Mouse (Mus musculus) heart, embryonic 11.5 days (tissue): ENCODE data around the gene Aco1. TPM values are rescaled to one million over a fixed set of nuclear protein-coding genes. Genes with fewer than 3 reads are reported as not detected.

Experiments
- ATAC-seq: fragments of 200-750 bp; cut with Nextera tagmentation; replicated peaks from 2 replicates; pipeline ENCODE4 v1.8.0; 2017; ENCODE audit warnings: moderate library complexity; ENCODE audit not compliant: insufficient number of reproducible peaks, low FRiP score, low TSS enrichment
- H3K27ac ChIP-seq: fragments of 300-500 bp; sonication (generic); 2 replicates; pipeline ENCODE4 v1.5.1; 2014; ENCODE audit warnings: mild to moderate bottlenecking, low read depth, low read length
- H3K27me3 ChIP-seq: fragments of 300-500 bp; sonication (generic); 2 replicates; pipeline ENCODE4 v1.6.1; 2014; ENCODE audit warnings: mild to moderate bottlenecking, low read length, mixed read lengths; ENCODE audit not compliant: control insufficient read depth, insufficient read depth
- H3K36me3 ChIP-seq: fragments of 300-500 bp; sonication (generic); 2 replicates; pipeline ENCODE4 v1.6.1; 2014; ENCODE audit warnings: mild to moderate bottlenecking, low read length, moderate library complexity, mixed read lengths; ENCODE audit not compliant: control insufficient read depth, insufficient read depth
- H3K4me1 ChIP-seq: fragments of 300-500 bp; sonication (generic); 2 replicates; pipeline ENCODE4 v1.6.1; 2014; ENCODE audit warnings: low read length; ENCODE audit not compliant: control insufficient read depth, insufficient read depth
- H3K4me2 ChIP-seq: fragments of 300-500 bp; sonication (generic); 2 replicates; pipeline ENCODE4 v1.6.1; 2014; ENCODE audit warnings: mild to moderate bottlenecking, moderate library complexity
- H3K4me3 ChIP-seq: fragments of 300-500 bp; sonication (generic); 2 replicates; pipeline ENCODE4 v1.5.1; 2014; ENCODE audit warnings: low read depth, low read length
- H3K9ac ChIP-seq: fragments of 300-500 bp; sonication (generic); 2 replicates; pipeline ENCODE4 v1.6.1; 2014; ENCODE audit warnings: mild to moderate bottlenecking, low read depth, low read length, moderate library complexity
- H3K9me3 ChIP-seq: fragments of 300-500 bp; sonication (generic); replicated peaks from 2 replicates; pipeline ENCODE4 v1.6.1; 2016; ENCODE audit warnings: low read length; ENCODE audit not compliant: control insufficient read depth
- WGBS: fragments of 180-500 bp; shearing (Covaris S2); extraction: QIAGEN DNeasy Blood & Tissue Kit; methylation state at CpG from one replicate; pipeline ENCODE4 v1.1.7; 2014; ENCODE audit not compliant: insufficient replicate concordance; 5-methylcytosine and 5-hydroxymethylcytosine counted together
- polyA plus RNA-seq: library from polyadenylated mRNA; unstranded; fragments of >200 nt; fragmentation: Nextera tagmentation; extraction: Ambion mirVana; gene quantifications from 2 replicates; pipeline ENCODE4 v1.2.1, GENCODE M21; 2014

Gene Aco1
- polyA plus RNA-seq, 1 experiment from 2014 or later, result 32.1 TPM

DNA sequence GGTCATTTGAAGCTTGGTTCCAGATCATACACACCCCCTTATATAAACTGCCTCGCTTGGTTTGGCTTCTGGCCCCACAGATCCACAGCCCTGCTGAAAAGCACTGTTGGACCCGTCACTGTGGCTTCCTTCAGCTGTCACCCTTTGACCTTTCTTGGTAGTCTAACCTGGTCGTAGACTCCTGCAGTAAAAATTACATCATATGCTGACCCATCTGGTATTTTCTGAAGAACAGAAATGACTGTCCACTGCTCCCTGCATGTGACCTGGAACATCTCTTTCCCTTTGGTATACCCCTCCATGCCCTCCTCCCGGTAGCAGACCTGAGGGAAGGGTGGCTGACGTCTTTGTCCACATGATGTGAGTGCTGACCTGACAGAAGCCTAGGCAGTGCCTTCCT, 41.6 kb downstream of the Aco1 start:
- Histone ChIP-seq H3K9me3 (no peaks in the 10 kb centered on the region), H3K4me2 (no peak overlapping the region), H3K9ac (no peak overlapping the region), H3K27me3 (no peaks in the 10 kb centered on the region), H3K4me3 (no peak overlapping the region), H3K27ac (no peak overlapping the region), H3K36me3 (peaks cover 20% of the 10 kb centered on the region), H3K4me1 (no peaks in the 10 kb centered on the region)
- 80% methylated on average over 5 of the region's 5 CpGs for WGBS
- no peak for ATAC-seq

DNA sequence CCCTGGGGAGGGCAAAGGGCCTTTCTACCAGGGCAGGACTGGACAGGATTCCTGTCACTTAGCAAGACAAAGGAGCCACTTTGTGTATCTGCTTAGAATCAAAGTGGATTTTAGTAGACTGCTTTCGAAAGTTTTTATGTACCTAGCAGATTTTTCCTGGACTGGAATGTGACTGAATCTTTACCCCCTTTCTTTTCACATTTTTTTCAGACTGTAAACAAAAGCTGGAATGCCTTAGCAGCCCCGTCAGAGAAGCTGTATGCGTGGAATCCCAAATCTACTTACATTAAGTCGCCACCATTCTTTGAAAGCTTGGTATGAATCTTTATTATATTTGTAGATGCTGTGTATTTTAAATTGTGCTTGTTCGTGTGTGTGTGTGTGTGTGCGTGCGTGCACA, 45.1 kb downstream of the Aco1 start:
- Histone ChIP-seq H3K9me3 (no peaks in the 10 kb centered on the region), H3K4me2 (no peak overlapping the region), H3K4me1 (no peaks in the 10 kb centered on the region), H3K27me3 (no peaks in the 10 kb centered on the region), H3K4me3 (no peak overlapping the region), H3K36me3 (peaks cover 15% of the 10 kb centered on the region), H3K27ac (no peak overlapping the region), H3K9ac (no peak overlapping the region)
- 90% methylated on average over 7 of the region's 7 CpGs for WGBS
- no peak for ATAC-seq

DNA sequence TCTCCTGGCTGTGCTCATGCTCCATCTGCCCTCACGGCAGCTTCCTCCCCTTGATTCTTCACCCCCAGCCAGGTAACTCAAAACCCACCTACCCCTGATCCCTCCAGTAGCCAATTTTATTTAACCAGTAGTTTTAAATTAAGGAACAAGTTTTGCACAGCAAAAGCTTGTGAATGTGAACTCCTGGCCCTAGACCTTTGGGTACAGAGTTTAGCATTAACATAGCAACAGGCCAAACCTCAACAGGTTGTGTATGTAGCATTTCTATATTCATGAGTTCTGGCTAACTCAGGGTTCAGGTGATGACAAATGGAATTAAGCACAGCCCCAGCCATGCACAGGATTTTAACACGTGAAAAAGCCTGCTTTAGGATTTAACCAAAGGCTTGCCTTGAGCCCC, 49.4 kb downstream of the Aco1 start:
- peaks cover 9% of the 10 kb centered on the region; the same call in 1 of the 2 replicates for H3K36me3 ChIP-seq

DNA sequence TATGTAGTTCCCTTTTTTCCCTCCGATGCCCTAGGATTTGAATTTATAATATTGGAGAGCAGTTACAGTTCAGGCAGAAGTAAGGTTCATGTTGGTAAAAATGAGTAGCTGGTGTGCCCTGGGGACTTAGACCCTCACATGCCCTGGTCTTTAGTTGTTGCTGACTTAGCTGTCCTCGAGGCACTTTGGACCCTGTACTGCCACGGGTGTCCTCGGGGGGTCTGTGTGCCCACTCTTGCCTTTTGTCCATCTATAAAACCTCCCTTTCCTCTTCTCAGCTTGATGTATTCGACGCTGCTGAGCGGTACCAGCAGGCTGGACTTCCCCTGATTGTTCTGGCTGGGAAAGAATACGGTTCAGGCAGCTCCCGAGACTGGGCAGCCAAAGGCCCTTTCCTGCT, 50.6 kb downstream of the Aco1 start:
- Histone ChIP-seq H3K4me1 (no peaks in the 10 kb centered on the region), H3K4me2 (no peak overlapping the region), H3K27ac (no peak overlapping the region), H3K4me3 (no peak overlapping the region), H3K9me3 (no peaks in the 10 kb centered on the region), H3K9ac (no peak overlapping the region), H3K27me3 (no peaks in the 10 kb centered on the region), H3K36me3 (peaks cover 11% of the 10 kb centered on the region; the same call in 1 of the 2 replicates)
- no peak for ATAC-seq
- WGBS, result 73% methylated on average over 9 of the region's 9 CpGs

More for the DNA sequence above, 49.4 kb downstream of the Aco1 start:
- H3K27ac ChIP-seq, result no peak overlapping the region
- H3K4me3 ChIP-seq, result no peak overlapping the region
- no peak overlapping the region for H3K9ac ChIP-seq
- no peaks in the 10 kb centered on the region for H3K27me3 ChIP-seq
- H3K4me1 ChIP-seq, result no peaks in the 10 kb centered on the region
- 55% methylated on average over 2 of the region's 2 CpGs for WGBS
- no peaks in the 10 kb centered on the region for H3K9me3 ChIP-seq
- no peak for ATAC-seq
- no peak overlapping the region for H3K4me2 ChIP-seq

DNA sequence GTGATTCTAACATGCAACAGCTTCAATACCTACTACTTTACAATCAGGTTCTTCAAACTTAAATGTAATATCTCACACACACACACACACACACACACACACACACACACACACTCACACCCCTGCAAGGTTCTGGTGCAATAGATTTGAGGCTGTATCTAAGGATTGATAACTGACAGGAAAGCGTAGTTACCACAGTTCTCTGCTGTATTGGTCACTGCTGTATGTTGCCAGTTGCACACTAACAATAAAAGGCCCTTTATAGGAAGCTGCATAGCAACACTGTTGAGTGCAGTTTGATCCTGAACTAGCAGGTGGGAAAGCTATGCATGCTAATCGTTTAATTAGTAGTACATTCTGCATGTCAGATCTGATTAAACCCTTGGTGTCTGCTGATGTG, 52.5 kb downstream of the Aco1 start:
- Histone ChIP-seq H3K4me1 (no peaks in the 10 kb centered on the region), H3K27me3 (no peaks in the 10 kb centered on the region), H3K9me3 (no peaks in the 10 kb centered on the region), H3K4me3 (no peak overlapping the region), H3K9ac (no peak overlapping the region), H3K36me3 (peaks cover 7% of the 10 kb centered on the region; the same call in 1 of the 2 replicates), H3K4me2 (no peak overlapping the region), H3K27ac (no peak overlapping the region)
- WGBS, result 86% methylated on average over 2 of the region's 2 CpGs
- no peak for ATAC-seq

DNA sequence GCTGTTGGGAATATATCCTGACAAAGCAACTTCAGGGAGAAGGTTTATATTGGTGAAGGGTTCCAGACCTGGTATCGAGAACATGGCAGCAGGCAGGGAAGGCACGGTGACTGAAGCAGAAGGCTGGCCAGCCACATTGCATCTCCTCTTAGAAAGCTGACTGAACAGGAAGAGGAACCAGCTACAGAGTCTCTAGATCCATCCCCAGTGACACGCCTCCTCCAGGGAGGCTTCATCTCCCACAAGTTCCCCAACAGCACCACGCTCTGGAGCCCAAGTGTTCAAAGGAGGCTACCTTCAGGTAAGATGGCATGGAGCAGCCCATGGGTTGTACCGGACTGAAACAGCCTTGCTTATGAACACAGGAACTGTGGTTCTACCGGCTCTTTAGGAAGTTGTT, 59.3 kb downstream of the Aco1 start:
- peaks cover 4% of the 10 kb centered on the region; the same call in 1 of the 2 replicates for H3K36me3 ChIP-seq
- H3K27ac ChIP-seq, result no peak overlapping the region
- ATAC-seq, result no peak
- no peaks in the 10 kb centered on the region for H3K27me3 ChIP-seq
- H3K9me3 ChIP-seq, result no peaks in the 10 kb centered on the region
- H3K4me2 ChIP-seq, result no peak overlapping the region
- no peak overlapping the region for H3K9ac ChIP-seq
- no peaks in the 10 kb centered on the region for H3K4me1 ChIP-seq
- H3K4me3 ChIP-seq, result no peak overlapping the region
- WGBS, result 86% methylated on average over 6 of the region's 6 CpGs

DNA sequence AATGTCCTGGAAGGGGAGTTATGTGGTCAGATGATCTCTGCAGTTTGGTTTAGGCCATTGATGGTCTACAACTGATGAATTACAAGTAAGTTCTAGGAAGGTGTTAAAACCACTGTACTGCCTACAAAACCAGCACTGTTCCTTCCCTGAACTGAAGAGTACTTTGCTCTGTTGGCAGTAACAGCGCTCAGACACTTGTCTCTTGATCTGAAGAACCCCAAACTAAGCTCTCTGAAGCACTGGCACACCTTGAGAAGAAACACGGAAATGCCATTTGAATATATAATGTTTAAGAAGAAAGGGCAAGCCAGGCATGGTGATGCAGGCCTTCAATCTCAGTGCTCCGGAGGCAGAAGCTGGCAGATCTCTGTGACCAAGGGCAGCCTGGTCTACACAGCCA, 61.5 kb downstream of the Aco1 start:
- 85% methylated on average over 3 of the region's 3 CpGs for WGBS
- ATAC-seq, result no peak
- Histone ChIP-seq H3K4me1 (no peaks in the 10 kb centered on the region; the same call in 1 of the 2 replicates), H3K27me3 (no peaks in the 10 kb centered on the region), H3K9me3 (no peaks in the 10 kb centered on the region), H3K36me3 (no peaks in the 10 kb centered on the region), H3K9ac (no peak overlapping the region), H3K4me2 (no peak overlapping the region), H3K27ac (no peak overlapping the region), H3K4me3 (no peak overlapping the region)

DNA sequence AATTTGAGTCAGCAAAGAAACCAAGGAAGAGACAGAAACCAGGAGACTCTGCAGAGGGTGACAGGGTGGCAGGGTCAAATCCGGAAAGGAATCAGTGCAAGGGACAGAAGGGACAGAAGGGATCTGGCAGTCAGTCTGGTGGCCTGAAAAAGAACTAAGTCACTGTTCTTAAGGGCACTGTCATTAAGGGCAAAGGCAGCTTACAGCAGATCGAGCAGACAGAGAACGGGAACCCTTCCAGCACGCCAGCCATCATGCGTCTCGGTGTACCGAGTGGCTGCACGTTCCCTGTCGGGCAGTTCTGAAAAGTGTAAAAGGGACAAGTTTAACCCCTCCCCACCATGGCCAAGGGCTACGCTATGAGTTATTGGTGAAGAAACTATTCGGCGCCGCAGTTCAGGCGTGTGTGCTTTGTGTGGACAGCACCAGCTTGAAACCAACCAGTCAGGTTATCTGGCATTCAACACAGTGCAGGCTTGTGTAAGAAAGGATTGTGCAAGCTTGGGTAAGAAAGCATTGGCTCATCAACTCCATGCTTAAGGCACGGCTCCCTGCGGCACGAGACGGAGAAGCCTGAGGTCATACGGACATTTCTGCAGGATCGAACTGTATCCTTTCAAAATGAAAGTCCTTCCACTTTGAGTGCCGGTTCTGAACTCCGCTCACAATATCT, 62.5 kb downstream of the Aco1 start:
- no peak overlapping the region for H3K9ac ChIP-seq
- no peaks in the 10 kb centered on the region for H3K9me3 ChIP-seq
- H3K27me3 ChIP-seq, result no peaks in the 10 kb centered on the region
- ATAC-seq, result no peak
- no peak overlapping the region for H3K4me3 ChIP-seq
- no peak overlapping the region for H3K4me2 ChIP-seq
- WGBS, result 91% methylated on average over 22 of the region's 22 CpGs
- no peaks in the 10 kb centered on the region; the same call in 1 of the 2 replicates for H3K4me1 ChIP-seq
- H3K36me3 ChIP-seq, result no peaks in the 10 kb centered on the region
- H3K27ac ChIP-seq, result no peak overlapping the region

DNA sequence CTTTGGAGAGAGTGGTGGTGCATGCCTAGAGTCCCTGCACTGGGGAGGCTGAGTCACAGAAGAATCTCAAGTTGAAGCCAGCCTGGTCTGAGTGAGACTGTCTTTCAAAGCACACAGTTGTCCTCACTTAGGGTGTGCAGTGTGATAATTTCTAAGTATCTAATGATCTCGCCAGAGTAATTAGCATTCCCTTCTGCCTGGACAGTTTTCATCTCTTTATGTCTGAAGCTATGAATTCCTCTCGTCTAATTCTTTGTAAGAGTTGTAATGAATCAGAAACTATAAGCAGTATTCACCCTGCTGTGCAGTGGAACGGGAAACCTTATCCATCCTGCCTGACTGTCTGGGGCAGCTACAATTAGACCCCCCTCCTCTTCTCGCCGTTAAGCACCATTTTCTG, 64.8 kb downstream of the Aco1 start:
- WGBS, result 77% methylated on average over 5 of the region's 5 CpGs

More for the DNA sequence above, 64.8 kb downstream of the Aco1 start:
- Histone ChIP-seq H3K9me3 (no peaks in the 10 kb centered on the region), H3K36me3 (no peaks in the 10 kb centered on the region), H3K9ac (no peak overlapping the region), H3K4me2 (no peak overlapping the region), H3K27me3 (no peaks in the 10 kb centered on the region), H3K4me1 (no peaks in the 10 kb centered on the region; the same call in 1 of the 2 replicates), H3K27ac (no peak overlapping the region), H3K4me3 (no peak overlapping the region)
- ATAC-seq, result no peak
